Mouse (Mus musculus) left cerebral cortex, postnatal 14 days (tissue): ENCODE measurements around the gene Pknox2. TPM values are rescaled to one million over a fixed set of nuclear protein-coding genes. Genes with fewer than 3 reads are reported as not detected.

Experiments used
- DNase-seq, 2 experiments: peaks; one replicate each; pipeline ENCODE4 v3.0.0; 2021 to 2022; ENCODE audit warnings: low spot score in 2 of 2, mixed read lengths in 1 of 2
- intact Hi-C: fragments of 180-260 bp; cut with DNase I; formaldehyde crosslinking; loops from one replicate; pipeline ENCODE4 v1.15.1; 2025
- total RNA-seq, 2 experiments: library from RNA; stranded (reverse); gene quantifications; 2 replicates each; pipeline ENCODE4 v1.2.3; 2021

Gene Pknox2
- total RNA-seq, 2 experiments from 2014 or later, result 77.8 to 78.8 TPM

GRCm38 (mm10) chr9:36932950-36933812, 214.0 kb downstream of the Pknox2 start:
- no peak for DNase-seq
- intact Hi-C loops, result no loop called here

DNA sequence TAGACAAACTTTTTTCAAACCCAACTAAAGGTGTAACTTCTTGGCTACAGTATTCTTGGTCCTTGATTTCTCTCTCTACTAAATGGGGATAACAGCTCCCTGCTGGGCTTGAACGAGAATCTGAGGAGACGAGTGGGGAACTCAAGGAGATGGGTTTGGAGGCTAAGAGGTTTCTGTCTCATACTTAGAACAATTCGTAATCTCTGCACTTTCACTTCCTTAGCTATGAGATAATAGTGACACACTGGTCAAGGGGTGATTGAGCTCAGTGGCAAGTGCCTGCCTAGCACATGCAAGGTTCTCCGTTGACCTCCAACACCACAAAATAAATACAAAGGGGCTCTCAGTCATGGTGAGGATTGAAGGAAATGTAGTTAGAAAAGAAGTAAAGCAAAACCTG, 215.6 kb downstream of the Pknox2 start:
- intact Hi-C loops, result no loop called here
- DNase-seq, result no peak

DNA sequence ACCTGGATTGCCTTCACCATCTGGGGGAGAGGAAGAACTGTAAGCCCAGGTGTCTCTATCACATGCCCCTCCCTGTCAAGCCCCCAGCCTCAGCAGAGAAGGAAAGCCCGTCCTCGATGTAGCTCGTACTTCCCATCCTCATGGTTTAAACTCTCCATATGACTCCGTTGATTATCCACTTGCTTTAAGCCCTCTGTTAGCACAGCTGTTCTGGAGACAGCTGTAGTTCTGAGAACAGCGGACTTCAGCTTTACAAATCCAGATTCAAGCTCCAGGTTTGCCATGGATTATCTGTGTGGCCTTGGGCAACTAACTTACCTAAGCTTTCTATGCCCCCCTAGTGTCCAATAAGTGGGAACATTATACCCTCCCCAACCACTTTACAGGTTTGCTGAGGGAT, 223.5 kb downstream of the Pknox2 start:
- intact Hi-C loops, result no loop called here

GRCm38 (mm10) chr9:36921718-36922415, 225.3 kb downstream of the Pknox2 start:
- intact Hi-C loops, result no loop called here
- DNase-seq, result peak in 1 of 2 experiments; percentile 73

More for the DNA sequence above, 223.5 kb downstream of the Pknox2 start:
- DNase-seq, result no peak

GRCm38 (mm10) chr9:36919472-36919871, 227.7 kb downstream of the Pknox2 start:
- intact Hi-C loops, result loop anchor here (5.0 kb wide), 1 partner anchor 228 kb away; the partner anchor contains the start of gene Pknox2

DNA sequence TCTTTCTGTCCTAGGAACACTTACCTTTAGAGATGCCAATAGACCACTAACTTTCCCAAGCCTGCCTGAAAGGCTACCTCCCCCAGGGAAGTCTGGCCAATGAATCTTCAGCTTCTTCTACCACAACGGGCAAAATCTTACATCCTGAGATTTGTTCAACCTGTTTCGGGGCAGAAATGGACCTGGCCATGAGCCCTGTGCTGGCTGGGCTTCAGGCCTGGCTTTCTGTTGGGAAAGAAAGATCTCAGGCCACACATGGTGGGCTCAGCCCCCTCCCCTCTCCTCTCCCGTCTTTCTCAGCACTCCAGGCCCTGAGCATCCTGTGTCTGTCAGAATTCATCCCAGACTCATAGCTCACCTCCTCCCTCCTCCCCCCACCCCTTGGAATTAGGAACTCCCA, 228.6 kb downstream of the Pknox2 start:
- intact Hi-C loops, result loop anchor here (5.0 kb wide), 1 partner anchor 229 kb away; the partner anchor contains the start of gene Pknox2
- DNase-seq, result no peak

More at GRCm38 (mm10) chr9:36919472-36919871, 227.7 kb downstream of the Pknox2 start:
- DNase-seq, result no peak

GRCm38 (mm10) chr9:36916915-36917314, 230.3 kb downstream of the Pknox2 start:
- intact Hi-C loops, result loop anchor here (2.0 to 5.0 kb wide), 2 partner anchors 54 to 230 kb away; partner anchors contain the start of gene Pknox2
- no peak for DNase-seq

DNA sequence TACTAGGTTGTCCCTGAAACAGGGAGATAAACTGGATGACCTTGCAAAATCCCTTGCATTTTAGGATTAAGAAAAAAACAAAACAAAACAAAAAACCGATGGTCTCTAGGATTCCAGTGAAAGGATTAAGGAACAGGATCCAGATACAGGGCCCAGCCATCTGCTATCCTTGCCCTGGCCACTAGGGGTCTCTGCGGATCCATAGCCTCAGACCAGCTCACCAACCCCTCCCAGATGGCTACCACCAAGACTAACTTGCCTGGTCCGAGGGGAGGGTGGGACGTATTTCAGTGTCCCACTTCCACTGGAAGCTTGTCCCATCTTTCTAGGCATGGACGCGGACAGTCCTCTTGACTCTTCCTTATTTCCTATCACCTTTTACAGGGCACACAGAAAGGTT, 230.8 kb downstream of the Pknox2 start:
- intact Hi-C loops, result loop anchor here (2.0 to 5.0 kb wide), 2 partner anchors 54 to 231 kb away; partner anchors contain the start of gene Pknox2
- DNase-seq, result peak; percentile 90 to 91

DNA sequence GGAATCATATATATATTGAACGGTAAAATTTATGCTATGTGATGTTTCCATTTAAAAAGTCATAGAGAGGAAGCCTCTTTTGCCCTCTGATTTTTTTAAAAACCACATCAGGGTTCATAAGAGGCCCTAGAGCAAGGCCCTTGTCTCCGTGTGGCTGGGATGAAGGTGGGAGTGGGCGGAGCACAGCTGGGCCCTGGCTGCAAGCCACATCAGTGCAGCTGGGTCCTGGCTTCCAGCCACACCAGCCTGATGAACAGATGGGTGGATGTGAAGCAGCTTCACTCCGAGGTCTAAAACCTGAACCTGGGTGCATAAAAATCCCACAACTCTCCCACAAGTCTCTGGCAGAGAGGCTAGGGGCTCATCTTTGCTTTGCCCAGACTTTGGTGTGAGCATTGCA, 241.8 kb downstream of the Pknox2 start:
- intact Hi-C loops, result no loop called here

DNA sequence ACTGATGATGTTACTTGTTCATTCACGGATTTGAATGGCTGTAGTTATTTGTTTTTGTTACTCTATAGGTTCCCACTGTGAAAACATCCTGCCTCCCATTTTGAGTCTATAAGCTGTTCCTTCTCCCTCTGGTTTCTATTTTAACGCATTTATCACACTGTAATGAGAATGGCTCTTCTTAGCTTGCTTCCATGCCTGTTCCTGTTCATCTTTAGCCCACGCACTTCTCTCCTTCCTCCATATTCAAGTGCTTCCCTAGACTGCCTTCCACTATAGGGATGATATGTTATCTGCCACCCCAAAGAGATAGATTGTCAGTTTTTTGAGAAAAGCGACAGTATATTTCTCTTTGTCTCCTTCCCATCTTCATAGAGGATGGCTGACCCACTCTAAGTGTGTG, 246.7 kb downstream of the Pknox2 start:
- intact Hi-C loops, result no loop called here
- no peak for DNase-seq

More for the DNA sequence above, 241.8 kb downstream of the Pknox2 start:
- no peak for DNase-seq

DNA sequence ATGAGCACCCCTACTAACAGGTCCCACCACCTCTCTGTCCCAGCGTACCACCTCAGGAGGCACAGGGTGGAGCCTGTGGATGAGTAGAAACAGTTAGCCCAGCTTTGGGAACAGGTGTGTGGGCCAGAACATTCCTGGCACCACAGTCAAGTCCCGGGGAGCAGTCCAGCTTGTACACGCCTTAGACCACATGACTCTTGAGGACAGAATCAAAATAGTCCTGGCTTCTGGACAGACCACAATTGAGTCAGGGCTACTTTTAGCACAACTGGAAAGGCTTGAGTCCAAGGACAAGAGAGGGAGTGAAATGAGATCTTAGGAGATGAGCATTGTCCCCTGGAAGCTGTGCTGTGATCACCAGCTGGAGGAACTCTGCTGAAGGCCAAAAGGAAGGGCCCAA, 248.6 kb downstream of the Pknox2 start:
- DNase-seq, result no peak
- intact Hi-C loops, result loop anchor here (5.0 to 10.0 kb wide), 2 partner anchors 249 to 426 kb away; partner anchors contain the start of gene Pknox2

DNA sequence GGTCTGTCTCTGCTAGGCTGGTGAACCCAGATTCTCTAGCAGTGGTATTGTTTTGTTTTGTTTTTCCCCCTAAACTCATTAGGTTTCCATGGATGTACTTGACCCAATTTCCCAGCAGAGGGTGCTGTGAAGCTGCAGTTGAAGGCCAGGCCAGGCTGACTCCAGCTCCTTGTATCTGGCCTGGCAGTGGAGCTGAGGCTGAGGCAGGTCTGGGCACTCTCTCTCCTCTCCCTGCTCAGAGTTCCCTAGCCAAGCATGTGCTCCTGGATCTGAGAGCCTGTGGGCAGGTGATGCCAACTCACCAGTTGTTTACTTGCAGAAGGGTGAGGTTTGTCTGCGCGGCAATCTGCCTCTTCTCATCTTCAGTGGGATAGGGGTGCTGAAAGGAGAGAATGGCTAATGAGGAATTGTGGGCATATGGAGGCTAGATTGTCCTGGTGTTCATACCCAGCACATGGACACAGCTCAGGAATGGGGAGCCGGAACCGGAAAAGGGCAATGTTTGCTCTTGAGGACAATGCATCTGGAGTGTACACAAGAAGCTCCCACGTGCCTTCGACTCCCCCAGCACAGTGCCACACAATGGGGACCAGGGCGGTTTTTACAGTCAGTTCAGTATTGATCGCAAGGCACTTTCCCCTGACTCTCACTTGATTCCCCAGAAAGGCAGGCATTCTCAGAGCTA, 252.1 kb downstream of the Pknox2 start:
- intact Hi-C loops, result loop anchor here (2.0 to 10.0 kb wide), 3 partner anchors 252 to 430 kb away; partner anchors contain the start of gene Pknox2
- DNase-seq, result peak; percentile 75 to 85

GRCm38 (mm10) chr9:36894242-36894641, 253.0 kb downstream of the Pknox2 start:
- intact Hi-C loops, result loop anchor here (2.0 to 10.0 kb wide), 3 partner anchors 73 to 431 kb away; no protein-coding TSS in a partner anchor
- DNase-seq, result no peak

- DNase-seq, result no peak
- intact Hi-C loops, result loop anchor here (5.0 to 10.0 kb wide), 2 partner anchors 74 to 431 kb away; no protein-coding TSS in a partner anchor
Measured at GRCm38 (mm10) chr9:36893413-36893990, 253.7 kb downstream of the Pknox2 start.

DNA sequence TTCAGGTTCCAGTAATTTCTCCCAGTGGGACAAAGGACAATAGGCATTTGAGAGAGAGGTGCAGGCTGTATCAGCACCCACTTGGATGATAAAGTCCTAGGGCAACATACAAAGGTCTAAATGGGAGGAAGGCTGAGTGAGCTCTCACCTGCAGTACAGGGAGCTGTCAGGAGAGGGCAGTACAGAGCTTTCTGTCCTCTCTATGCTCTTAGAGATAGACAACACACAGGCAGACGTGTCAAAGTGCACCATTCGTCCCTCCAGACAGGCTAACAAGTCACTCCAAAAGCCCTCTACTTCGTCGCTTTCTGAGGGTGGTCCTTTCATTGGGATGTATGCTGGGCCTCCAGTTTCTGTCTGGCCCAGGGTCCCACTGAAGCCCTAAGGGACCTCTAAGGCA, 256.7 kb downstream of the Pknox2 start:
- intact Hi-C loops, result loop anchor here (5.0 to 10.0 kb wide), 2 partner anchors 77 to 434 kb away; no protein-coding TSS in a partner anchor
- DNase-seq, result peak; percentile 69 to 70

DNA sequence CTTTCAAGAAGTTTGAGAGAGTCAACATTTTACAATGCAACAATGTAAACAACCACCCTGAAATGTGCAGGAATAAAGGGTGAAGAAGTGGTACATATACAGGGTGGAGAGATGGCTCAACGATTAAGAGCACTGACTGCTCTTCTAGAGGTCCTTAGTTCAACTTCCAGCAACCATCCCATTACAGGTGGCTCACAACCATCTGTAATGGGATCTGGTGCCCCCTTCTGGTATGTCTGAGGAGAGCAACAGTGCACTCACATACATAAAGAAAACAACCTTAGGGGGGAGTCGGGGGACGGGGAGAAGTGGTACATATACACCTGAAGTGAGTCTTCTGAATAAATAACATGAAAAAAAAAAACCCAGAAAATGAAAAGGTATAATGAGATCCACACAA, 262.0 kb downstream of the Pknox2 start:
- intact Hi-C loops, result no loop called here
- DNase-seq, result no peak

- intact Hi-C loops, result no loop called here
- DNase-seq, result no peak
Measured at GRCm38 (mm10) chr9:36883569-36883968, 263.6 kb downstream of the Pknox2 start.

DNA sequence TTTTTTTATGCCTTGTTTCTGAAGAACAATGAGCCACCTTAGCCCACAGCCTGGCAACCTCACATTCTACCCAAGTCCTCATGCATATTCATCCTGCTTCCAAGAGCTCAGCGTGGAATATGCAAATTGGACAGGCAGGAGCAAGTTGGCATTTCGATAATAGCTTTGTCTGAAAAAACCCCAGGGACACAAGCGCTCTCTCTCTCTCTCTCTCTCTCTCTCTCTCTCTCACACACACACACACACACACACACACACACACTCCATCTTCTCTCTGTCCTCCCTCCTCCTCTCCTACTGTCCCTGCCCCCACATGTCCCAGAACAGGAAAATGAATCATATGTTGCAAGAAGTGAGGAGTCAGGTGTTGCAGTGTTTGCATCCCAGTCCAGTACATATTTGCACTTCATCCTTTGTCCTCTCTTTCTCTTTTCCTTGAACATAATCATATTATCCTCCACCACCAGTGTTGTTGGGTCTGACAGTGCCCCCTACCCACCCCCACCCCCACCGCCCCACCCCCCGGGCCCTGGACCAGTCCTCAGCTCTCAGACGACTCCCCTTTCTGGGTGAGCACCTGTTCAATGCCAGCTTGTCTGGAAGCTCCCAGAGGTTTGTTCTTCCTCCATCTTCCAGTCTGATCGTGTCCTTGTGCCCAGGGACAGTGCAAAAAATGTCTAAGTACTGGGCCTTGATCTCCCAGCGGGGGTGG, 265.0 kb downstream of the Pknox2 start:
- intact Hi-C loops, result no loop called here
- peak; percentile 59 to 87 for DNase-seq
